Mouse (Mus musculus): Measurements from ENCODE around the gene Slc27a2. TPM values are rescaled to one million over a fixed set of nuclear protein-coding genes. Genes with fewer than 3 reads are reported as not detected.

The Slc27a2 gene
- polyA plus RNA-seq, 1 experiment = 80.3 TPM

- peak overlapping the region; percentile 30; the same call in 1 of the 2 replicates for H3K27ac ChIP-seq (ENCODE audit: insufficient read depth, low read depth, low read length)
- H3K27me3 ChIP-seq (ENCODE audit: control insufficient read depth, insufficient read depth, low read length) = no peaks in the 10 kb centered on the region
- H3K4me3 ChIP-seq (ENCODE audit: low read depth, low read length) = no peak overlapping the region
- H3K36me3 ChIP-seq (ENCODE audit: control insufficient read depth, insufficient read depth, low read length) = peaks cover 10% of the 10 kb centered on the region
- H3K4me1 ChIP-seq (ENCODE audit: control insufficient read depth, insufficient read depth, insufficient read length, low read length) = peaks cover 26% of the 10 kb centered on the region
- WGBS = 51% methylated on average over 11 of the region's 11 CpGs
- peak; percentile 42; the same call in 1 of the 2 replicates for TF ChIP-seq CTCF (IDR thresholded peaks at IDR 0.05; ENCODE audit: extremely low read depth, insufficient read length, insufficient replicate concordance, low read depth, low read length)
- TF ChIP-seq POLR2A (IDR thresholded peaks at IDR 0.05; ENCODE audit: low read depth, low read length) = no peak
These were observed 23.4 kb downstream of the Slc27a2 start for GRCm38 (mm10) chr2:126575391-126576176.

GRCm38 (mm10) chr2:126577362-126577761, 25.2 kb downstream of the Slc27a2 start:
- WGBS = 58% methylated on average over 5 of the region's 5 CpGs
- peaks cover 19% of the 10 kb centered on the region for H3K4me1 ChIP-seq (ENCODE audit: control insufficient read depth, insufficient read depth, insufficient read length, low read length)
- no peak overlapping the region for H3K4me3 ChIP-seq (ENCODE audit: low read depth, low read length)
- no peak for TF ChIP-seq POLR2A (IDR thresholded peaks at IDR 0.05; ENCODE audit: low read depth, low read length)
- no peak for TF ChIP-seq CTCF (IDR thresholded peaks at IDR 0.05; ENCODE audit: extremely low read depth, insufficient read length, insufficient replicate concordance, low read depth, low read length)
- no peaks in the 10 kb centered on the region for H3K27me3 ChIP-seq (ENCODE audit: control insufficient read depth, insufficient read depth, low read length)
- H3K36me3 ChIP-seq (ENCODE audit: control insufficient read depth, insufficient read depth, low read length) = peaks cover 15% of the 10 kb centered on the region
- no peak overlapping the region for H3K27ac ChIP-seq (ENCODE audit: insufficient read depth, low read depth, low read length)

DNA sequence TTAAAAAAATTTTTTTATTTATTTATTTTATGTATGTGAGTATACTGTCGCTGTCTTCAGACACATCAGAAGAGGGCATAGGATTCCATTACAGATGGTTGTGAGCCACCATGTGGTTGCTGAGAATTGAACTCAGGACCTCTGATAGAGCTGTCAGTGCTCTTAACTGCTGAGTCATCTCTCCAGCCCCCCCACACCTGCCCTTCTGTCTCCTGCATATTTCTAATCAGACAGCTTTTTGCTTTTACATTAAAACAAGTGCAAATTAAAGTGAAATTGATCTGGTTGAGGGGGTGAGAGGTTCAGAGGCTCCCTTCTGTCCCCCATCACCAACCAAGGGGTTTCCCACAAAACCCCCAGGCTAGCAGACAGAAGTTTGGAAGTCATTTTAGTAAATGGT, 27.1 kb downstream of the Slc27a2 start:
- no peaks in the 10 kb centered on the region for H3K27me3 ChIP-seq (ENCODE audit: control insufficient read depth, insufficient read depth, low read length)
- TF ChIP-seq POLR2A (IDR thresholded peaks at IDR 0.05; ENCODE audit: low read depth, low read length) (no peak), CTCF (IDR thresholded peaks at IDR 0.05; ENCODE audit: extremely low read depth, insufficient read length, insufficient replicate concordance, low read depth, low read length) (no peak)
- H3K4me1 ChIP-seq (ENCODE audit: control insufficient read depth, insufficient read depth, insufficient read length, low read length) = peaks cover 4% of the 10 kb centered on the region; the same call in 1 of the 2 replicates
- no peak overlapping the region for H3K4me3 ChIP-seq (ENCODE audit: low read depth, low read length)
- peaks cover 20% of the 10 kb centered on the region for H3K36me3 ChIP-seq (ENCODE audit: control insufficient read depth, insufficient read depth, low read length)
- WGBS = 88% methylated on average over 1 of the region's 1 CpGs
- H3K27ac ChIP-seq (ENCODE audit: insufficient read depth, low read depth, low read length) = no peak overlapping the region

DNA sequence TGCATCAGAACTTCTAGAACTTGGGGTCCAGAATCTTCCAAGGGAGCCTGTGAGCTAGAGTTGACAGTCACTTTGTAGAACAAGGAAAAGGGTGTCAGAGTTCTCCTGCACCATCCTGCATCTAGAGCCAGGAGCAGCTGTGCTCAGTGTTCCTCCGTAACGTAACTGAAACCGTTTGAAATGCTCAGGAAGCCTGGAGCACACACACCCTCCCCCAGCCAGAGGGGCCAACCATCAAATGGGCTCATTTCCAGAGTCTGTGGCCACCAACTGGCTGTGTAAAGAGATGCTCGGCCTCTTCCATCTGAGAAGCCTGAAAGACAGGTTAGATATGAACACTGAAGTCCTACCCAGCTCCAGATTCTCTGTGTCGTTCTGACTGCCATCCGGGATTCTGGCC, 31.8 kb downstream of the Slc27a2 start:
- WGBS = 73% methylated on average over 6 of the region's 6 CpGs
- no peaks in the 10 kb centered on the region for H3K27me3 ChIP-seq (ENCODE audit: control insufficient read depth, insufficient read depth, low read length)
- TF ChIP-seq CTCF (IDR thresholded peaks at IDR 0.05; ENCODE audit: extremely low read depth, insufficient read length, insufficient replicate concordance, low read depth, low read length) (no peak), POLR2A (IDR thresholded peaks at IDR 0.05; ENCODE audit: low read depth, low read length) (no peak)
- no peak overlapping the region for H3K27ac ChIP-seq (ENCODE audit: insufficient read depth, low read depth, low read length)
- H3K4me3 ChIP-seq (ENCODE audit: low read depth, low read length) = no peak overlapping the region
- H3K4me1 ChIP-seq (ENCODE audit: control insufficient read depth, insufficient read depth, insufficient read length, low read length) = no peaks in the 10 kb centered on the region
- peaks cover 39% of the 10 kb centered on the region for H3K36me3 ChIP-seq (ENCODE audit: control insufficient read depth, insufficient read depth, low read length)

DNA sequence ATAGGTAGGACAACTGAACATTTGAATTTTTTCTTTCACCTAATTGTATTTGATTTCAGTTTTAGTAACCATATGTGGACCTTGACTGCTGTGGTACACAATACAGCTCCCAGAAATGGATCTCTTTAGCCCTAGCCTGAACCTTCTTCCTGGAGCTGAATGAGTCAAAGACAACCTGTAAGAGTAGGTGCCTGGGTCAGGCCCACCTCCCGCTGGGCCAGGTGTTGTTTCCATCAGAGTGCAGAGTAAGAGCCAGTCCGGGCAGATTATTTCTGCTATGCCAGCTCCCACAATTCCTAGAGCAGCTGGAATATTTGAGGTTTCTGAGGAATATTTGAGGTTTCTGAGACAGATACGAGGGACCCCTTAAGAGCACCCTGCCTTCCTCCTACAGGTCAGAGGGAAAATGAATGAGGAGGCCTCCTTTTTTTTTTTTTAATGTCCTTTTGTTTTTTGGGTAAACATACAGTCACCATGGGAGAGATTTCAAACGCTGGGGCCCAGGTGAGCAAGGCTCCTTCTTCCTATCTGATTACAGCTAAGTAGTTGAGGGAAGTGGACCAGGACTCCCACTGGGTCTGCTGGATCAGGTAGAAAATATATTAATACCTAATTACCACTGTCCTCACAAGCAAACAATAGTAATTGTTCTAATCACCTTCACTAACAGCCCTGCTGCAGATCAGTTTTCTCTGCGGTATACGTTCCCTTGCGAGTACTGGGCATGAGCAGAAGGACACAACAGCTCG, 32.6 kb downstream of the Slc27a2 start:
- no peak overlapping the region for H3K4me3 ChIP-seq (ENCODE audit: low read depth, low read length)
- TF ChIP-seq POLR2A (IDR thresholded peaks at IDR 0.05; ENCODE audit: low read depth, low read length) = no peak
- no peak for TF ChIP-seq CTCF (IDR thresholded peaks at IDR 0.05; ENCODE audit: extremely low read depth, insufficient read length, insufficient replicate concordance, low read depth, low read length)
- H3K27me3 ChIP-seq (ENCODE audit: control insufficient read depth, insufficient read depth, low read length) = no peaks in the 10 kb centered on the region
- 82% methylated on average over 8 of the region's 8 CpGs for WGBS
- H3K27ac ChIP-seq (ENCODE audit: insufficient read depth, low read depth, low read length) = no peak overlapping the region
- no peaks in the 10 kb centered on the region for H3K4me1 ChIP-seq (ENCODE audit: control insufficient read depth, insufficient read depth, insufficient read length, low read length)
- H3K36me3 ChIP-seq (ENCODE audit: control insufficient read depth, insufficient read depth, low read length) = peaks cover 36% of the 10 kb centered on the region

DNA sequence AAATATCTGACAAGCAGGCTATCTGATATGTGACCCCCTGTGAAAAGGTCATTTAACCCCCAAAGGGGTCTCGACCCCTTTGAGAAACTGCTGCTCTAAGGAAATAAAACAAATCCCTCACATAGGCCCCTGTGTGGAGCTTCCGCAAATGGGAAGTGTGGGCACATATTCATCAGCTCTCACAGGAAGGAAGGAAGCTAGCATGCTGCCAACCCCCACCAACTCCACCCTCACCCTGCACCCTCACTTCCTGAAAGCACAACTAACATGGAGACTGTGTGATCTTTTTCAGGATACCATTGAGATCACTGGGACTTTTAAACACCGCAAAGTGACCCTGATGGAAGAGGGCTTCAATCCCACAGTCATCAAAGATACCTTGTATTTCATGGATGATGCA, 35.3 kb downstream of the Slc27a2 start:
- H3K4me3 ChIP-seq (ENCODE audit: low read depth, low read length) = no peak overlapping the region
- WGBS = 83% methylated on average over 3 of the region's 3 CpGs
- peaks cover 32% of the 10 kb centered on the region for H3K36me3 ChIP-seq (ENCODE audit: control insufficient read depth, insufficient read depth, low read length)
- no peak overlapping the region for H3K27ac ChIP-seq (ENCODE audit: insufficient read depth, low read depth, low read length)
- H3K27me3 ChIP-seq (ENCODE audit: control insufficient read depth, insufficient read depth, low read length) = no peaks in the 10 kb centered on the region
- no peaks in the 10 kb centered on the region for H3K4me1 ChIP-seq (ENCODE audit: control insufficient read depth, insufficient read depth, insufficient read length, low read length)
- TF ChIP-seq CTCF (IDR thresholded peaks at IDR 0.05; ENCODE audit: extremely low read depth, insufficient read length, insufficient replicate concordance, low read depth, low read length) (no peak), POLR2A (IDR thresholded peaks at IDR 0.05; ENCODE audit: low read depth, low read length) (no peak)

DNA sequence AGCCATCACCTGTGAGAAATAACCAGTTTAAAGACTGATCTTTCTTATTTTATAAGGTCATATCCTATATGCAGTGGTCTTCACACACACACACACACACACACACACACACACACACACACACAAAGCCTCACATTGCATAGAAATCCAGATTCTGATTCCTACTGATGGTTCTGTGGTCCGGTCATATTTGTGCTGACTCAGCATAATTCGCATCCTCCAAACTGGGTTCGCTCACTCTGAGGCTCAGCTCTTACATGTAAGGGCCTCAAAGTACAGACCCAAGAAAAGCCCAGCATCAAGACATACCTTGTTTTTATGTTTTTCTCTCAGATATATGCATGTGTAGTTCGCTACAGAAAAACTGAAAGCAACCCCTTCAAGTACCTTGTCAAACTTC, 39.1 kb downstream of the Slc27a2 start:
- H3K27me3 ChIP-seq (ENCODE audit: control insufficient read depth, insufficient read depth, low read length) = no peaks in the 10 kb centered on the region
- peaks cover 16% of the 10 kb centered on the region for H3K36me3 ChIP-seq (ENCODE audit: control insufficient read depth, insufficient read depth, low read length)
- 88% methylated on average over 4 of the region's 4 CpGs for WGBS
- TF ChIP-seq POLR2A (IDR thresholded peaks at IDR 0.05; ENCODE audit: low read depth, low read length) (no peak), CTCF (IDR thresholded peaks at IDR 0.05; ENCODE audit: extremely low read depth, insufficient read length, insufficient replicate concordance, low read depth, low read length) (no peak)
- no peaks in the 10 kb centered on the region for H3K4me1 ChIP-seq (ENCODE audit: control insufficient read depth, insufficient read depth, insufficient read length, low read length)
- H3K27ac ChIP-seq (ENCODE audit: insufficient read depth, low read depth, low read length) = no peak overlapping the region
- H3K4me3 ChIP-seq (ENCODE audit: low read depth, low read length) = no peak overlapping the region
